Mouse (Mus musculus): ENCODE results near the gene Gcsh. TPM values are rescaled to one million over a fixed set of nuclear protein-coding genes. Genes with fewer than 3 reads are reported as not detected.

Gcsh gene
- polyA plus RNA-seq (2012; rRNA removed), result 101 and 140 TPM in 2 replicates

GRCm38 (mm10) chr8:116993095-116993867, at the start of gene Gcsh:
Gene Gcsh, minus strand, starts transcription at chr8:116993537.

GRCm38 (mm10) chr8:116978631-116979256, 14.6 kb downstream of the Gcsh start, which contains the start of gene 1700030J22Rik:
Gene 1700030J22Rik, minus strand, starts transcription at chr8:116978959.

DNA sequence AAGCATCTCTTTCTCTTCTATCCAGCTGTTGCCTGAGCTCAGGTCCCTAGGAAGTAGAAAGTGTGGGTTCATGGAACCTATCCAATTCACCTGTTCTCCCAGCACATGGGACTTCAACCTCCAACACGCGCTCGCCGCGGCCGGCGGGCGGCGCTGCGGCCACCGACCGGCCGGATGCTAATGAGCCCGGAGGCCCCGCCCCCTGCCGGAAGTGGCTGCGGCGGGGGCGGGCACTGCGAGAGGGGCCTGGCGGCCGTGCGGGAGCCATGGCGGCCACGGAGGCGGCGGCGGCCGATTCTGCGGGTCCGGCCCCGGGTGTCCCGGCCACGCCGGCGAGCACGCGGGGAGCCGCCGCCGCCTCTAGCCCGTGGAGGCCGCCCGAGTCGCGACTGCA, 50.2 kb downstream of the Gcsh start, which contains the start of gene Atmin:
Gene Atmin (plus strand): TSS at position 233 of the 394 bp plus-strand sequence.

Other genes with a start within 250 kb of the Gcsh start
- gene Cmc2, start 72.1 kb downstream of the Gcsh start, polyA plus RNA-seq (2012; rRNA removed), result 37.7 and 58.2 TPM in 2 replicates
- 41.1 and 48.8 TPM in 2 replicates for gene Cenpn, start 71.8 kb downstream of the Gcsh start, polyA plus RNA-seq (2012; rRNA removed)
- gene Atmin, start 50.1 kb downstream of the Gcsh start, polyA plus RNA-seq (2012; rRNA removed), result 11.5 and 14.6 TPM in 2 replicates
- gene 1700030J22Rik, start 14.6 kb downstream of the Gcsh start, polyA plus RNA-seq (2012; rRNA removed), result 2.5 and 4.6 TPM in 2 replicates
- gene Pkd1l2, start 88.9 kb upstream of the Gcsh start, polyA plus RNA-seq (2012; rRNA removed), result 0.06 TPM in 1 of 2 replicates, not detected in the other
- gene Bco1, start 102.3 kb upstream of the Gcsh start, polyA plus RNA-seq (2012; rRNA removed), result 0.60 and 0.64 TPM in 2 replicates
- 7.7 and 8.5 TPM in 2 replicates for gene Gan, start 164.6 kb upstream of the Gcsh start, polyA plus RNA-seq (2012; rRNA removed)